Mouse (Mus musculus) small intestine, adult 2 months (tissue): Measurements from ENCODE around the gene Mier2. TPM values are rescaled to one million over a fixed set of nuclear protein-coding genes. Genes with fewer than 3 reads are reported as not detected.

Source experiments
- H3K27ac ChIP-seq: fragments of 200-500 bp; 2 replicates; pipeline ENCODE4 v1.5.1; 2012; ENCODE audit warnings: low read depth, low read length, control low read depth, inconsistent platforms; ENCODE audit not compliant: insufficient read depth
- H3K27me3 ChIP-seq: fragments of 200-500 bp; 2 replicates; pipeline ENCODE4 v1.6.1; 2012; ENCODE audit warnings: mild to moderate bottlenecking, moderate library complexity, low read length, inconsistent platforms; ENCODE audit not compliant: control insufficient read depth, insufficient read depth
- H3K36me3 ChIP-seq: fragments of 200-500 bp; 2 replicates; pipeline ENCODE4 v1.6.1; 2012; ENCODE audit warnings: mild to moderate bottlenecking, low read length, control low read depth, inconsistent platforms; ENCODE audit not compliant: control insufficient read depth, insufficient read depth
- H3K4me1 ChIP-seq: fragments of 200-500 bp; 2 replicates; pipeline ENCODE4 v1.6.1; 2012; ENCODE audit warnings: low read length, inconsistent platforms, mixed read lengths; ENCODE audit not compliant: control insufficient read depth, insufficient read depth, insufficient read length
- H3K4me3 ChIP-seq: fragments of 200-500 bp; 2 replicates; pipeline ENCODE4 v1.5.1; 2012; ENCODE audit warnings: low read depth, mild to moderate bottlenecking, control low read depth, inconsistent platforms, low read length, moderate library complexity
- CTCF ChIP-seq: fragments of 200-500 bp; IDR thresholded peaks from 2 replicates; pipeline ENCODE4 v1.5.1; 2012; ENCODE audit warnings: low read depth, mild to moderate bottlenecking, control low read depth, inconsistent platforms, low read length, moderate library complexity, mixed read lengths; ENCODE audit not compliant: insufficient replicate concordance, insufficient read length; ENCODE audit errors: extremely low read depth
- POLR2A ChIP-seq: fragments of 200-500 bp; IDR thresholded peaks from 2 replicates; pipeline ENCODE4 v1.6.1; 2012; ENCODE audit warnings: low read depth, mild to moderate bottlenecking, control low read depth, inconsistent platforms, low read length, moderate library complexity
- WGBS: fragments of 180-500 bp; shearing (Covaris S2); methylation state at CpG from one replicate; pipeline ENCODE4 v1.1.7; 2018; 5-methylcytosine and 5-hydroxymethylcytosine counted together
- polyA plus RNA-seq: library from polyadenylated mRNA; depleted of rRNA; stranded (reverse); fragments of >200 nt; gene quantifications from 2 replicates; pipeline ENCODE4 v1.2.3, GENCODE M21; 2012

Gene Mier2
- polyA plus RNA-seq, 1 experiment: 89.9 TPM

GRCm38 (mm10) chr10:79539701-79540495 is 15.1 kb downstream of the Mier2 start:
- TF ChIP-seq CTCF: no peak
- TF ChIP-seq POLR2A: no peak
- peaks cover 14% of the 10 kb centered on the region for H3K4me1 ChIP-seq
- H3K4me3 ChIP-seq: no peak overlapping the region
- WGBS: 89% methylated on average over 16 of the region's 16 CpGs
- H3K36me3 ChIP-seq: peaks cover 33% of the 10 kb centered on the region
- no peak overlapping the region for H3K27ac ChIP-seq
- H3K27me3 ChIP-seq: no peaks in the 10 kb centered on the region

DNA sequence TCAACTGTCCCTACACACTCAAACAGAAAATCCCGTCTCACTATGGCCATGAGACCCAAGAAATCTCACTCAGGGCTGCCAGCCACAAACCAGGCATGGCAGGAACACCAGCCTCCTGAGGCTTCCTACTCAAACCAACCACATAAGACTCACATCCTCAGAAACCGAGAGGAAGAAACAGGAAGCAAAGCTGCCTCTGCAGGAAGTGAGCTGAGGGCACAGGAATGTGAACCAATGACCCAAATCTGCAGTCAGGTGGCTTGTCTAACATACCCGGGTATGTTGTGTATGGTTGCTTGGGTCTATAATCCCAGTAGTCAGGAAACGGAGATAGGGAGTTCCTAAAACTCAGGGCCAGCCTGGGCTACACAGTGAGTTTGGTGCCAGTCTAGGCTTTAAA is 16.1 kb downstream of the Mier2 start:
- WGBS: 46% methylated on average over 4 of the region's 4 CpGs
- no peaks in the 10 kb centered on the region for H3K27me3 ChIP-seq
- H3K4me1 ChIP-seq: peaks cover 14% of the 10 kb centered on the region
- TF ChIP-seq CTCF (no peak), POLR2A (no peak)
- no peak overlapping the region for H3K27ac ChIP-seq
- H3K4me3 ChIP-seq: no peak overlapping the region
- peaks cover 24% of the 10 kb centered on the region for H3K36me3 ChIP-seq

DNA sequence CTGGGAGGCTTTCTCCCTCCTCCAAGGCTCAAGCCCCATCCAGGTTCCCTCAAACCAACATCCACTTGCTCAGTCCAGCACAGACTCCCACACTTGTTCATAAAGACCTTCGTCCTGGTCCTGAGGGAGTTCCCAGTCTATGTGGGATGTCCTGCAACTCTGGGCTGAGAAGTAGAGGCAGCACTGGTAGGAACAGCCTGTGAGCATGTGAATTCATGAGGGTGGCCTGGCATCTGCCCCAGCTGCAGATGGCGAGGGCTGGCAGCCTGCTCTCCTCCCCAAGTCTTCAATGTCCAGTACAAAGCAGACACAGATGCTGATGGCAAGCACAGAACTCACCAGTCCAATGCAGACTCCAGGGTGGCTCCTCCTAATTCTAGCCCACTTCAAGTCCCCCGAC is 16.7 kb downstream of the Mier2 start:
- peaks cover 10% of the 10 kb centered on the region for H3K4me1 ChIP-seq
- peaks cover 22% of the 10 kb centered on the region for H3K36me3 ChIP-seq
- no peak overlapping the region for H3K4me3 ChIP-seq
- TF ChIP-seq CTCF (no peak), POLR2A (no peak)
- H3K27ac ChIP-seq: no peak overlapping the region
- 92% methylated on average over 3 of the region's 3 CpGs for WGBS
- H3K27me3 ChIP-seq: no peaks in the 10 kb centered on the region

GRCm38 (mm10) chr10:79537781-79538180 is 17.2 kb downstream of the Mier2 start:
- Histone ChIP-seq H3K4me3 (no peak overlapping the region), H3K4me1 (peaks cover 10% of the 10 kb centered on the region), H3K27me3 (no peaks in the 10 kb centered on the region), H3K27ac (no peak overlapping the region), H3K36me3 (peaks cover 22% of the 10 kb centered on the region)
- 91% methylated on average over 2 of the region's 2 CpGs for WGBS
- TF ChIP-seq CTCF: no peak
- no peak for TF ChIP-seq POLR2A

GRCm38 (mm10) chr10:79537271-79537670 is 17.7 kb downstream of the Mier2 start:
- no peak overlapping the region for H3K4me3 ChIP-seq
- peaks cover 10% of the 10 kb centered on the region for H3K4me1 ChIP-seq
- no peaks in the 10 kb centered on the region for H3K27me3 ChIP-seq
- H3K27ac ChIP-seq: no peak overlapping the region
- 90% methylated on average over 7 of the region's 7 CpGs for WGBS
- H3K36me3 ChIP-seq: peaks cover 22% of the 10 kb centered on the region
- no peak for TF ChIP-seq POLR2A
- TF ChIP-seq CTCF: no peak

GRCm38 (mm10) chr10:79536461-79537080 is 18.4 kb downstream of the Mier2 start:
- Histone ChIP-seq H3K27me3 (no peaks in the 10 kb centered on the region), H3K36me3 (peaks cover 18% of the 10 kb centered on the region), H3K4me3 (no peak overlapping the region), H3K4me1 (peaks cover 10% of the 10 kb centered on the region), H3K27ac (no peak overlapping the region)
- WGBS: 72% methylated on average over 12 of the region's 12 CpGs
- TF ChIP-seq CTCF: no peak

DNA sequence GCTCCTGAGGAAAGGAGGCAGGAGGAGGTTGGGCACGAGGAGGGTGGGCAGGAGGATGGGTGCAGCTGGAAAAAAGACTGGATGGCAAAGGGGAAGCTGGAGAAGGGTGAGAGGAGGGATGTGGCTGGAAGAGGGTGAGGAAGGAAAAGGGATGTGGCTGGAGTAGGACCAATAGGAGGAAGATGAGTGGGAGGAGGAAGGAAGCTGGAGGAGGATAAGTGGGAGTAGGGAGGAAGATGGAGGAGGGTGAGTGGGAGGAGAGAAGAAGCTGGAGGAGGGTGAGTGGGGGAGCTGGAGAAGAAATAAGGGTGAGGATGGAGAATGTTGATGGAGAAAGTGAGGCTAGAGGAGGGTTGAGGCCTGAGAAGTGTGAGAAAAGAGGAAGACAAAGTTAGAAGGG is 19.6 kb downstream of the Mier2 start:
- Histone ChIP-seq H3K27ac (no peak overlapping the region), H3K27me3 (no peaks in the 10 kb centered on the region), H3K4me3 (no peak overlapping the region), H3K4me1 (peaks cover 21% of the 10 kb centered on the region), H3K36me3 (peaks cover 12% of the 10 kb centered on the region)
- WGBS: 61% methylated on average over 1 of the region's 1 CpGs
- TF ChIP-seq CTCF (no peak), POLR2A (no peak)
